Mouse (Mus musculus) thymus, adult 2 months (tissue): ENCODE data around the gene Zfp618.

Experiments used
- CTCF ChIP-seq: fragments of 200-500 bp; IDR thresholded peaks from 2 replicates; pipeline ENCODE4 v1.5.1; 2012; ENCODE audit warnings: mild to moderate bottlenecking, control low read depth, low read length, moderate library complexity, borderline replicate concordance; ENCODE audit not compliant: control insufficient read depth, poor library complexity, insufficient read depth; ENCODE audit errors: extremely low read depth
- POLR2A ChIP-seq: fragments of 200-500 bp; IDR thresholded peaks from 2 replicates; pipeline ENCODE4 v1.6.1; 2012; ENCODE audit warnings: mild to moderate bottlenecking, low read length, control low read depth, moderate library complexity; ENCODE audit not compliant: control insufficient read depth, poor library complexity, insufficient read depth; ENCODE audit errors: extremely low read depth

DNA sequence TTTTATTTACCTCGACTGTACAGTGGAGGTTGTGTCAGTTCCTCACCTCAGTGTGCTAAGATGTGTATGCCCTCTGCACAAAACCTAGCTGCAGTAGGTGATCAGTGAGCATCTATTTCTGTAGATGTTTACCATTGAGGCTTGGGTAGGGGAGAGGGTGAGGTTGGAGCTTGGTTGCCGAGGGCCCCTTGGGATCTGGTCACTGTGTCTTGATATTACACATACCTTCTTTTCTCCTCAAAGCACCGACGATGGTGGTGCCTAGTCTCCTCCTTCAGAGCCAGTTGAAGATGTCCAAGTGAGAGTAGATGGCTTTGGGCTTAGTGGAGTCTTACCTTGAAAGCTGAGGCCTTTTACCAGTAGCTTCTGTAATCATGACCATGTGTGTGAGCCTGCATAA, 101.4 kb downstream of the Zfp618 start:
- TF ChIP-seq CTCF (no peak), POLR2A (no peak)
